Mouse (Mus musculus) CH12.LX (cell line): Measurements from ENCODE around the gene Pdia6.

Experiments
- CTCF ChIP-seq, 2 experiments: IDR thresholded peaks in 1 of 2; conservative IDR thresholded peaks in 1 of 2; 2 replicates each; pipeline ENCODE4 v1.5.1; 2011 to 2012; ENCODE audit warnings: low read depth in 2 of 2, low read length in 2 of 2, improper control_type of control experiment in 1 of 2, inconsistent platforms in 1 of 2, mild to moderate bottlenecking in 1 of 2, moderate library complexity in 1 of 2
- ETS1 ChIP-seq: conservative IDR thresholded peaks from 2 replicates; pipeline ENCODE4 v1.6.1; 2012; ENCODE audit warnings: low read depth, mild to moderate bottlenecking, inconsistent platforms, low read length, improper control_type of control experiment, moderate library complexity
- KAT2A ChIP-seq: IDR thresholded peaks from 2 replicates; pipeline ENCODE4 v1.6.1; 2012; ENCODE audit warnings: low read length, improper control_type of control experiment, inconsistent platforms; ENCODE audit not compliant: insufficient replicate concordance
- MXI1 ChIP-seq: IDR thresholded peaks from 2 replicates; pipeline ENCODE4 v1.6.1; 2011; ENCODE audit warnings: mild to moderate bottlenecking, low read depth, low read length, improper control_type of control experiment
- SIN3A ChIP-seq: IDR thresholded peaks from 2 replicates; pipeline ENCODE4 v1.6.1; 2012; ENCODE audit warnings: low read length, improper control_type of control experiment, inconsistent platforms
- UBTF ChIP-seq: IDR thresholded peaks from 2 replicates; pipeline ENCODE4 v1.6.1; 2012; ENCODE audit warnings: low read depth, mild to moderate bottlenecking, inconsistent platforms, low read length, improper control_type of control experiment, moderate library complexity
- ZMIZ1 ChIP-seq: IDR thresholded peaks from 2 replicates; pipeline ENCODE4 v1.6.1; 2012; ENCODE audit warnings: low read depth, mild to moderate bottlenecking, inconsistent platforms, low read length, improper control_type of control experiment

GRCm38 (mm10) chr12:17241614-17242013, 24.7 kb upstream of the Pdia6 start:
- TF ChIP-seq KAT2A, result no peak
- no peak for TF ChIP-seq CTCF (conservative IDR thresholded peaks at IDR 0.05 in 1 of 2, IDR thresholded peaks at IDR 0.05 in 1 of 2; ENCODE audit: low read depth in 2 of 2, low read length in 2 of 2)
- TF ChIP-seq UBTF, result no peak
- no peak for TF ChIP-seq SIN3A
- TF ChIP-seq ZMIZ1, result no peak
- no peak for TF ChIP-seq MXI1
- no peak for TF ChIP-seq ETS1
